Mouse (Mus musculus): ENCODE measurements around the gene Tmem129.

DNA sequence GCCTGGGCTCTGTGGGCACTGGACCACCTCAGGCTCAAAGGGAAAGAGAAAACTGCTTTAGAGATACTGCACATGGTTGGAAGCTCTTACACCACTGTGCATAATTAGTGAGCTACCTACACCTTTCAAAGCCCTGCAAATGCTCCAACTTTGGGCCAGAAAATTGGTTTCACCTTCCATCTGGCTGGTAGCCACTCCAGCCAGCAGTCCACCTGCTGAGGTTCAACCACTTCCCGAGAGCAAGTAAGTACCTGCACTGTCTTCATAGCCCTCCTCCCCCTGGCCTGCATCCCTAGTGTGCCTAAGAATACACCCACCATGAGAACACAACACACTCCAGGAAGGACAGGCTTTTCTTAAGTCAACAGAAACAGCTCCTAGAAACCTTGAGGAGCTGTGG, 46.4 kb downstream of the Tmem129 start:
- TF ChIP-seq POLR2A (IDR thresholded peaks at IDR 0.05; ENCODE audit: borderline replicate concordance, extremely low read depth, insufficient read depth, insufficient read length, poor library complexity, severe bottlenecking), result no peak
- TF ChIP-seq CTCF (IDR thresholded peaks at IDR 0.05; ENCODE audit: borderline replicate concordance, extremely low read depth, insufficient read depth, insufficient read length), result no peak
